Mouse (Mus musculus) thymus, adult 2 months (tissue): ENCODE measurements around the gene Spdye4c.

Source experiments
- CTCF ChIP-seq: fragments of 200-500 bp; IDR thresholded peaks from 2 replicates; pipeline ENCODE4 v1.5.1; 2012; ENCODE audit warnings: mild to moderate bottlenecking, control low read depth, low read length, moderate library complexity, borderline replicate concordance; ENCODE audit not compliant: control insufficient read depth, poor library complexity, insufficient read depth; ENCODE audit errors: extremely low read depth
- POLR2A ChIP-seq: fragments of 200-500 bp; IDR thresholded peaks from 2 replicates; pipeline ENCODE4 v1.6.1; 2012; ENCODE audit warnings: mild to moderate bottlenecking, low read length, control low read depth, moderate library complexity; ENCODE audit not compliant: control insufficient read depth, poor library complexity, insufficient read depth; ENCODE audit errors: extremely low read depth

DNA sequence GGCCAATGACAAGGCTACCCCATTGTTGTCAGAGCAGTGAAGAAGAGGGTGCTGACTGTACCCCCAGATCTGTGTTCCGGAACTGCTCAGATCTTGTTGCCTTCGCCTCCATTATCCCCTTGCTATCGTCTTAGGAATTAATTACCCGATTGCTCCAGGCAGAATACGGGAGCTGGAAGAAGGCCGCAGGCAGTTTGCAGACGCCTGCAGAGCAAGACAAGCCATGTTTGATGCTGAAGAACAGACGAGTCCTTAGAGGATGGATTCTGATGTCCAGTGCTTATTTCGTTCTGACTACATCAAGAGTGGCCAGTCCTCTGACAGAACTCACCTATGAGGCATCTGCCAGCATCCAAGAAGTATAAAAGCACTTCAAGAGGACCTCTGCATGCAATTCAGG is 35.9 kb upstream of the Spdye4c start:
- TF ChIP-seq POLR2A, result no peak
- TF ChIP-seq CTCF, result no peak
